Mouse (Mus musculus) liver, adult (tissue): Measurements from ENCODE around the gene Zdhhc1.

Experiments
- GATA4 ChIP-seq: IDR thresholded peaks from 2 replicates; pipeline ENCODE4 v1.6.1; 2014; ENCODE audit warnings: mild to moderate bottlenecking, low read length; ENCODE audit not compliant: insufficient replicate concordance

Zdhhc1 gene

DNA sequence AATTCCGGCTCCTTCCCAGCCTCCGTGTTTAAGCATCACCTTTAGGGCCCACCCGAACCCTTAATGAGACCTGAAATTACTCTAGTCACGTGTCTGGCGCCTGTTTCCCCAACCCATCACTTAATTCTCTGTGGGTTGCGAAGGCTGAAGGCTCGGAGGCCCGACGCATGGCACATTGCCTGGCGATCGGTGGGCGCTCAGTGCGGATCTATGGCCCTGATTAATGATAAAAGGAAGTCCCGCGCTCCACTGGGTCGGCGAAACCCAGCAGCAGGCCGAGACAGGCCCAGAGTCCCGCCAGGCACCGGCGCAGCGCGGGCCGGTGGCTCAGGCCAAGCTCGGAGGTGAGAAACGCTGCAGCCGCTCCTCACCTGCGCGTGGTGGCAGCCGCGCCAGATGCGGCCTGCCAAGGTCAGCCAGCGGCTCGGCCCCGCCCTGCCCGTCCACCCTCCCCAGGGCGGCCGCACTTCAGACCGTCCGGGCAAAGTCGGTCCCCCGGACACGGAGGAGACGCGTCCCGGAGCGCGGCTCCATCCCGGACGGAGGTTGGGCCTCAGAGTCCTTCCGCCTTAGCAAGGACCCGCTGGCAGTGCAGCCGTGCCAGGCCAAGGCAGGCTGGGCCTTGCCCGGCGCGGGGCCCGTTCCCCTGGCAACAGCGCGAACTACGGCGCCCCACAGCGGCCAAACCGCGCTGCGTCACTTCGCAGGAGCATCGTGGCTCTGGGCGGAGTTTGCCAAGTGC lies at the start of gene Zdhhc1:
TSS of gene Zdhhc1 (minus strand) at position 464 of the 742 bp plus-strand sequence.
- no peak for TF ChIP-seq GATA4

DNA sequence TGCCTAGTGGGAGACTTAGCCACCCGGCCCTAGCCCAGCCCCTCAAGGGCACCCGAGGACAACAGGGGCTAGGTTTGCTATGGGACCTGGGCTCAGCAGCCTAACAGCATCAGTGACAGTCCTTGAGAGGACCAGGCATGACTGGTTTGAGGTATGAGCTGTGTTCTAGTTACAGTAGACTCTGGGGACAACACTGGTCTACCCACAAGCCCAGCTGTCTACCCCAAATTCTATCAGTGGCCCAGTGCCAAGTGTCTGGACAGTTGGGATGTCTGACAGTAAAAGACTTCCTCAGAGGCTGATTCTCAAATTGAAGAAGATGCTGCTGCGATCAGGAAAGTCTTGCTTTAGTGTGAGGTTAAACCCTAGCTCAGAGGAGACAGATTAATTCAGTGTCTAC lies 48.5 kb upstream of the Zdhhc1 start:
- TF ChIP-seq GATA4 = no peak

DNA sequence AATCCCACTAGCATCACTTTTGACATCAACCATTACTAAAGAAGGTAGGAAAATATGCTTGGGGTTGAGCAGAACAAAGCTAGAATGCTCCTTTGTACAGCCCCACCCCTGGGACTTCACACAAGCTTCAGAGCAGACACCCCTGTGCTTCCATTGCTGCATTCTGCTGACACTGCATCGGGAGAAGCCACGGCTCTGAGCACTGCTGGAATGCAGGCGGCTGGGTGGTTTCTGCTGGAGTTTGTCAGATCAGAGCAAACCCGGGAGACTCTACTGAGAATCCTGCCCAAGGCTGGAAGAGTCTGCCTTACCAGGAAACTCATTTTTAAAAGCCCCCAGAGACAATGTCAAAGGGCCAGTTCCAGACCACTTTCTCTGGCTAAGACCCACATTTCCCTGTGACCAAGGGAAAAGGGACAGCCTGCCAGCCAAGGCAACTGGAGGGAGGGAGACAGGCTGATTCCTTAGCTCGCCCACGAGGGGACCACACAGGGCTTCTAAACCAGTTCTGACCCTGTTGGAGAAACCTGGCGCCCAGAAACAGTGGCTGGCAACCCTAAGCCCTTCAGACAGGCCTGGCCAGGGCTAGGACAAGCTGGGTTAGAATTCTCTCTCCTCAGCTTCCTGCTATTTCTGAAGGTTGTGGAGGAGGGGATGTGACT lies 48.0 kb upstream of the Zdhhc1 start:
- no peak for TF ChIP-seq GATA4

DNA sequence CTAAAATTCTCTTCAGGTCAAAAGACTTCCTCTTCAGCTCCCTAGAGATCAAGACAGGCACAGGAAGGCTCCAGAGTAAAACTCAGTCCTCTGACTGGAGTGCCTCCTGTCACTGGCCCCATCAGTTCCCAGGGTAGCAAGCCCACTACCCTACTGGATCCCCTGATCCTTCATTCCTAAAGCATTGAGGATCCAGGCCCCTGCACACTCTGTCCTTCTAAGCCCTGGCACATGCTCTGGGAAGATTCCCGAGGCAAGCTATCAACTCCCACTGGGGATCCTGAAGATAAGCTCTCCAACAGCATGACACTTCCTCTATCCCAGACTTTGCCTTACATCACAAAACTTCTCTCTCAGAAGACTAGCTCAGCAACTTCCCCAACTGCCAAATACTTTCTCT lies 47.0 kb upstream of the Zdhhc1 start:
- peak; percentile 76; the same call in 1 of the 2 replicates for TF ChIP-seq GATA4

DNA sequence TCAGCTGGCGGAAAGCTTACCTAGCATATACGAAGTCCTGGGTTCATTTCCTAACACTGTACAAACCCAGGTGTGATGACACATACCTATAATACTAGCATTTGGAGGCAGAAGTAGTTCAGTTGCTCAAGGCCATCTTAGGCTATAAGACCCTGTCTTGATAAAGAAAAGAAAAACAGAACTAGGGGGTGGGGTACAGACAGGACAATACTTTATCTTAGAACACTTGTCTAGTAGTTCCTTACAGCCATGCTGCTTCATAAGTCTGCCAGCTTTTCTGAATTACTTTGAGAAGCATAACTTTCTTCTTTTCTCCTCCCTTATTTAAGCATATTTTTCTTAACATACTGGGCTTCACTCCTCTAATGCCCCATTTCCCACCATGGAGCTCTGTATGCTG lies 46.1 kb upstream of the Zdhhc1 start:
- TF ChIP-seq GATA4 = no peak

DNA sequence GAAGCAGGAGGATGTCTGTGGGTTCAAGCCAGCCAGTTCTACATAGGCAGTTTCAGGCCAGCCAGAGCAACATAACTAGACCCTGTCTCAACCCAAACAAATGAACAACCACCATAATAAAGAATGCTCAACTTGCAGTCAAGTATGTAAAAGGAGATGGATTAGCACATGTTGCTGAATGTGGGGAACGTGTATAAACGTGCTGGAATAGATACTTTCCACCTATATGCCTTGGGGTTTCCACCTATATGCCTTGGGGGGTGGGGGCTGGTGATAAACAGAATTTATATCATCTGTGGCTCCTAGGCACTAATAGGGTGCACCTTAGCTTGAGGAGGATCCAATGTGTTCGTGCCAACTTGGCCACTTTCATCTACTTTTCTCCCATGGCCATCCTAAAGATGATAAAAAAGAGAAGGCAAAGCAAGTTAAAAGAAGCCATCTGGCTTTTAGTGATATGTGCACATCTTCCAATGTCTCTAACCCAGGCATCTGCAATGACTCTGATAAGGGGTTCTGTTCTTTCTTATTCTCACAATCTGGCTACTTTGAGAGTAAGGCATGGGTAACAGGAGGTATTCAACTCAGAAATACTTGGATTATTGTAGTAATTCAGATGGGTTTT lies 45.4 kb upstream of the Zdhhc1 start:
- no peak for TF ChIP-seq GATA4

DNA sequence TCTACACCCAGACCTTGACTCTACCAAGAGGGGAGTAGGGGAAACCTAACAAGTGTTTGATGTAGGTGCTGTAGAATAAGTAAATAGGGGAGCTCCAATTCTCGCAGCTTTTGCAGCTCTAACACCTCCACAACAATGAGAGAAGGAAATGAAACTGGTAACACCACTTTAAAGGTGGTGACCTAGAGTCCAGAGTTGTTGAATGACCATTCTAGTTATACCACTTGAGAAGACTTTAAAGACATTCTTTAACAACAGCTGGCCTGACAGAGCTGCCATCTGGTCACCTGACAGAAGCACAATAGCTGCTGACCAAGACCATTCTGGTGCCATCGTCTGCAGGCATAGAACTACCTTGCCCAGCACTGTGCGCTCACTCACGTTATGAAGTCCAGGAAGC lies 42.2 kb upstream of the Zdhhc1 start:
- no peak for TF ChIP-seq GATA4

DNA sequence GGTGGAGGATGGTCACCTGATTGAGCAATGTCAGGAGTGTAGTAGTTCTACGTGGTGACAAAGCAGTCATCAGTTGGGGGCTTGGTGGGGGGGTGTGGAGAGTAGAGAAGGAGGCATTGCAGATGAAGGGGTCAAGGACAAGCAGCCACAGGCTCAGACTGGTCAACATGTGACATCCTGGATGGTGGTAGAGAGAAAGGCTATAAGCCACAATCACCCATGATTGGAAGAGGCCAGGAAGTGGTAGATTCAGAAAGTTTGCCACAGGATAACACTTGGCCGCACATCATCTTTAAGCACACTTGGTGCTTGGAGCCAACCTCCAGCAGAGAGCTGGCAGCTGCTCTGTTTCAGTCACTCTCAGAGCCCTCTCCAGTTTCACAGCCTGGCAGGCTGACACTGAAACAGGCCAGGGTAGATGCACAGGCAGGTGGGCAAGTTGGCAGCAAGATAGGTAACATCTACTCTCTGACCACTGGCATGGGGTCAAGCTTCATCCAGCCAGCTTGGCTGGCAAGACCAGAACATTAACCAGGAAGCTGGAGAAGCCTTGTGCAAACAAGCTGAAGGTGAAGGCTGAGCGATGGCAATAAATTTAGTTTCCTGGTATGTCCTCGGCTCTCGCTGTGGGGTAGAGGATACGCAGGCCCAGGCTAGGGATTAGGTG lies 40.4 kb upstream of the Zdhhc1 start:
- TF ChIP-seq GATA4 = no peak

DNA sequence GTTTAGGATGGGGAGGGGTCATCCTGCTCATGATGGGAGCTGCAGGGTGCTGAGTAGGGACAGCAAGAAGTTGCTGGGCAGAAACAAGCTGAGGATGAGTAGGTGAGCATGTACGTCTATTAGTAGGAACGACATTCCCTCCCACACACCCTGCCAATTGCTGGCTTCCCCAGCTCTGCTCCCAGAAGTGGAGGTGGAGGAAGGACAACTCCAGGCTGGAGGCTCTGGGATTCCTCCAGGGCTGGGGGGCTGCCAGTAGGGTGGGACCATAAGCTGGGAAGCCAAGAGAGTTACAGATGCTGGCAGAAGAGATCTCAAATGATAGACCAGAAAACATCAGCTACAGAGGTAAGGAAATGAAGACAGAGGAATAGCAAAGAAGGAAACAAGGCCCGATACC lies 39.8 kb upstream of the Zdhhc1 start:
- TF ChIP-seq GATA4 = no peak

DNA sequence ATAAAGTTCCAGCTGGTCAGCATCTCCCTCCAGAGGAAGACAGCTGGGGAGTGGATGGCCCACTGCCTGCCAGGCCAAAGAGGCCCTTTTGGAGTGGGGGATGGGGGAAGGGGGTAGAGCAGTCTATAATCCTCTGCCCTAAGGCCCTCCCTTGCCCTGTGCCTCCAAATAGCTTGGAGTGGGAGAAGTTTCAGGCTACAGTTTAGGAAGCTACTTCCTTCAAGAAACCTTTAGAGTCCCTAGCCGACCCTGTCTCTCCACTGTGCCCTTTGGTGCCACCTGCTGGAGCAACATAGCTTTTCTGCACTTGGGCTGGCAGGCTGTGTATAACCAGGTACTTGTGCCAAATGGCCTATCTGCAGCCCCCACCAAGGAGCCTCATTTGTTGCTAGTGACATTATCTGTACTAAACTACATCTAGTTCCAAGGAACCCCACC lies 37.2 kb upstream of the Zdhhc1 start:
- no peak for TF ChIP-seq GATA4

DNA sequence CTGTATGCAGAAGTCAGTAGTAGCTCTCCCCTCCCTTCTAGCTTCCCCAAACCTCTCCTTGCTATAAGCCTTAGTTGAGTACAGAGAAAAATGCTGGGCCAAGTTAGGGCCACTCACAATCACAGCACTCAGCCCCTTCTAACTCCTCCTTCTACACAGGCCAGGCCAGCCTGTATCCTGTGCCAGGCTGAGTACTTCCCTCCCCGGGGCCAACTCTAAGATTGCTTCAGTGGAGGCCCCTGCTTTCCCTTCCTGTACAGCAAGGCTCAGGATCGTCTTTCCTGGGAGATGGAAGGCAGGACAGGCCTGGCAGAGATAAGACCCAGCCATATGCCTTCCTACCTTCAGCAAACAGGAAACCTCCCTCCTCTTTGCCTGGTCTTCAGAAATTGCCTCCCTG lies 36.7 kb upstream of the Zdhhc1 start:
- TF ChIP-seq GATA4 = no peak

DNA sequence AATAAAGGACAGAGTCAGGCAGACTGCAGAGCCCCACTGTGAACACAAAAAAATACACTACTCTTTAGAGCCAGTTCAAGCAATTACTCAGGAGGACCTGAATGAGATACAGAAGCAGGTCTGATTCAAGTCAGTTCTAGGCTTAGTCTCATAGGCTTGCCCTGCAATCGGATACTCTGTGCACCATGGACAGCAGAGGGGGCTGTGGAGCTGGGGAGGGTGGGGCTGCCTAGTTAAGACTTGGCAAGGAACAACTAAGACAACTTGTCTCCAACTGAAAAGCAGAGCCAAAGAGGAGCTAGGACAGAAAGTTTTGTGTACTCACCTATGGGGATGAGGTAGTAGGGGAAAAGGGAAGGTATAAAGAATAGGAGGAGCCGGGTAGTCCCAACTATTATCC lies 35.1 kb upstream of the Zdhhc1 start:
- TF ChIP-seq GATA4 = no peak

DNA sequence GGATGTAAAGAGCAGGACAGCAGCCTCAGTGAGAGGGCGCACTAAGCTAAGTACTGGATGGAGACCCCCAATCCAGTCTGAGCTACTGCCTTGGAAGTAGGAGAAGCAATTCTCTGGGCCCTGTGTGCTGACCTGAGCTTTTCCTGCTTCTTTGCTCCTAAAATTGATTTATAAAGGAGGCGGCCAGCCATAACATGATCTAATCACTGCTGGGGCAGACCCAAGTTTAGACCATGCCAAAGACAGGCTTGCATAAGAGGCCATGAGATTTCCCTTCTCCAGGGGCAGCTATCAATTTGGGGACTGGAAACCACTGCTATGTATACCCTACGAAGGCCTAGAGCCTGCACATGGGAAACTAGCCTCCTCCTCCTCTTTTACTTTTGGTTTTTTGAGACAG lies 32.6 kb upstream of the Zdhhc1 start:
- no peak for TF ChIP-seq GATA4

DNA sequence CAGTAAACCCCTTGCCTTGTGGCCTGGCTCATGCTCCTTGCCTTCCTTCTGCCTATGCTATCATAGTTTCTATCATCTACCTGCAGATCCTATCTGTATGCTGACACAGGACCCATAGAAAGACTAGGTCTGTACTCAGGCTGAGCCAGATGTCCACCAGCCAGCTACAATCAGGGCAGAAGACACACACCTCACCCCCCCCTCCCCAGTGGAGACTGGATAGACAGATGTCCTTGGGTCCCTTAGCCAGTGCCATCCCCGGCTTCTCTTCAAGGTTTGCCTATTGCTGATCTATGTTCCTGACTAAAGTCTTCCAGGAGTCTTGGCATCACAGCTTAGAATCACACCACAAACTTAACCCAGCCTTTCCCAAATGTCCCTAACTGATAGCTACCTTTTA lies 31.5 kb upstream of the Zdhhc1 start:
- no peak for TF ChIP-seq GATA4

DNA sequence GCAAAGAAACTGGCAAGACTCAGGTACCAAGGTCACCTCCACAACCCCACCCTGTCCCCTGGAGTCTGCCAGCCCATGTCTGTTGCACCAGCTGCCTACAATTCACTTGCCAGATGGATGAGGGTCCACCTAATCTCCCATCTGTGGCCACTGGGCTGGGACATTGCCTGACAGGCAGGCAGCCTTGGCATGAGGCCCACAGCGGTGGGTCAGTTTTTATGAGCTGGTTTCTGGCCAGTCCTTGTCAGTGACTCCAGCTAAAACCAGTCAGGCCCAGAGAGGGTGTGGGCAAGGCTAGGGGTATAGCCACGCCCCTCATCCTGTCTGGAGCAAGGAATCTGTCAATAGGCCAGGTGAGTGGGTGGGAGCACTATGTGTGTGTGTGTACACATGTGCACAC lies 30.4 kb upstream of the Zdhhc1 start:
- no peak for TF ChIP-seq GATA4

DNA sequence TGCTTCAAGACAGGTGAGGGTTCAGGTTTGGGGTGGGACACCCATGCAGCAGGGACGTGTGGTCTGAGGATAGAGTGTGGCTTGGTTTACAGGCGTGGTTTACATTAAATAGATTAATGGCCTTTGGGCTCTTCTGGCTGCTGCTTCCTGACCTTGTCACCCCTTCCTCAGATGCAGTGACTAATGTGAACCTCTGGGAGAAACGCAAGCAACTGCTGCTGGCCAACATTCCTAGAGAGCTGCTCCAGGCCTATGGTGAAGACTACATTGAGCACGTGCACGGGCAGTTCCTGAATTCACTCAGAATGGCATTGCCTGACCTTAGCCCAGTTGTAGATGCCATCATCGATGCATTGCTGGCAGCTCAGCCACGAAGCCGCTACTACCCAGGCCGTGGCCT lies 26.2 kb upstream of the Zdhhc1 start:
- TF ChIP-seq GATA4 = no peak
